Mouse (Mus musculus): ENCODE data around the gene Gatad2b. TPM values are rescaled to one million over a fixed set of nuclear protein-coding genes. Genes with fewer than 3 reads are reported as not detected.

Gatad2b gene
- polyA plus RNA-seq, 2 experiments, result 16.8 to 39.9 TPM

- Histone ChIP-seq H3K9me3 (ENCODE audit: control insufficient read depth, low read length) (no peaks in the 10 kb centered on the region), H3K4me2 (replicated peaks; ENCODE audit: low read depth, low read length, severe bottlenecking) (no peak overlapping the region), H3K27me3 (ENCODE audit: control insufficient read depth, insufficient read depth, low read length) (no peaks in the 10 kb centered on the region), H3K4me1 (ENCODE audit: control insufficient read depth, insufficient read depth, low read length) (0 out of 2 replicates have a peak, but pooled peaks cover 6% of the 10 kb centered on the region), H3K36me3 (ENCODE audit: control insufficient read depth, insufficient read depth, low read length) (peaks cover 66% of the 10 kb centered on the region), H3K4me3 (replicated peaks; ENCODE audit: low read length) (no peak overlapping the region), H3K9ac (ENCODE audit: low read depth, low read length, severe bottlenecking) (no peak overlapping the region), H3K27ac (replicated peaks; ENCODE audit: low read depth, low read length) (no peak overlapping the region)
- WGBS, result 92% methylated on average over 5 of the region's 5 CpGs
- TF ChIP-seq POLR2A (IDR thresholded peaks at IDR 0.05; ENCODE audit: borderline replicate concordance, extremely low read depth, insufficient read depth, insufficient read length), result no peak
- ATAC-seq (ENCODE audit: low FRiP score, low read depth) (no peak), DNase-seq (ENCODE audit: low spot score) (no peak)
Measured at GRCm38 (mm10) chr3:90263121-90263771, 29.7 kb upstream of the Gatad2b start.

GRCm38 (mm10) chr3:90264687-90265033 lies 28.3 kb upstream of the Gatad2b start:
- peaks cover 59% of the 10 kb centered on the region for H3K36me3 ChIP-seq (ENCODE audit: control insufficient read depth, insufficient read depth, low read length)
- 38% methylated on average over 10 of the region's 10 CpGs for WGBS
- no peaks in the 10 kb centered on the region for H3K27me3 ChIP-seq (ENCODE audit: control insufficient read depth, insufficient read depth, low read length)
- no peak for TF ChIP-seq POLR2A (IDR thresholded peaks at IDR 0.05; ENCODE audit: borderline replicate concordance, extremely low read depth, insufficient read depth, insufficient read length)
- H3K4me2 ChIP-seq (replicated peaks; ENCODE audit: low read depth, low read length, severe bottlenecking), result peak overlapping the region; percentile 68; the same call in 1 of the 2 replicates
- no peak for DNase-seq (ENCODE audit: low spot score)
- ATAC-seq (ENCODE audit: low FRiP score, low read depth), result no peak
- 0 out of 2 replicates have a peak, but pooled peaks cover 6% of the 10 kb centered on the region for H3K4me1 ChIP-seq (ENCODE audit: control insufficient read depth, insufficient read depth, low read length)
- peak overlapping the region; percentile 96; the same call in 1 of the 2 replicates for H3K27ac ChIP-seq (replicated peaks; ENCODE audit: low read depth, low read length)
- peak overlapping the region; percentile 84 for H3K4me3 ChIP-seq (replicated peaks; ENCODE audit: low read length)
- peak overlapping the region; percentile 82 for H3K9ac ChIP-seq (ENCODE audit: low read depth, low read length, severe bottlenecking)
- no peaks in the 10 kb centered on the region for H3K9me3 ChIP-seq (ENCODE audit: control insufficient read depth, low read length)

GRCm38 (mm10) chr3:90265034-90265931 lies 27.7 kb upstream of the Gatad2b start, which contains the start of gene Dennd4b:
TSS of gene Dennd4b (plus strand) at chr3:90265185.
- Histone ChIP-seq H3K4me3 (replicated peaks; ENCODE audit: low read length) (peak within 1 kb of the TSS; percentile 84), H3K36me3 (ENCODE audit: control insufficient read depth, insufficient read depth, low read length) (peaks cover 58% of the 10 kb centered on the region), H3K4me2 (replicated peaks; ENCODE audit: low read depth, low read length, severe bottlenecking) (peak within 1 kb of the TSS; percentile 68), H3K9me3 (ENCODE audit: control insufficient read depth, low read length) (no peaks in the 10 kb centered on the region), H3K27me3 (ENCODE audit: control insufficient read depth, insufficient read depth, low read length) (no peaks in the 10 kb centered on the region), H3K4me1 (ENCODE audit: control insufficient read depth, insufficient read depth, low read length) (0 out of 2 replicates have a peak, but pooled peaks cover 6% of the 10 kb centered on the region), H3K9ac (ENCODE audit: low read depth, low read length, severe bottlenecking) (peak within 1 kb of the TSS; percentile 82), H3K27ac (replicated peaks; ENCODE audit: low read depth, low read length) (peak within 1 kb of the TSS; percentile 96)
- TF ChIP-seq POLR2A (IDR thresholded peaks at IDR 0.05; ENCODE audit: borderline replicate concordance, extremely low read depth, insufficient read depth, insufficient read length), result peak; percentile 49; the same call in 1 of the 2 replicates
- WGBS, result under 1% methylated on average over 60 of the region's 87 CpGs
- ATAC-seq (ENCODE audit: low FRiP score, low read depth), result peak; percentile 89
- DNase-seq (ENCODE audit: low spot score), result peak; percentile 88

GRCm38 (mm10) chr3:90265932-90266741 lies 26.8 kb upstream of the Gatad2b start:
- WGBS, result 24% methylated on average over 16 of the region's 16 CpGs
- Histone ChIP-seq H3K36me3 (ENCODE audit: control insufficient read depth, insufficient read depth, low read length) (peaks cover 59% of the 10 kb centered on the region), H3K27me3 (ENCODE audit: control insufficient read depth, insufficient read depth, low read length) (no peaks in the 10 kb centered on the region), H3K4me3 (replicated peaks; ENCODE audit: low read length) (peak overlapping the region; percentile 84), H3K9ac (ENCODE audit: low read depth, low read length, severe bottlenecking) (peak overlapping the region; percentile 82), H3K4me2 (replicated peaks; ENCODE audit: low read depth, low read length, severe bottlenecking) (peak overlapping the region; percentile 68), H3K4me1 (ENCODE audit: control insufficient read depth, insufficient read depth, low read length) (0 out of 2 replicates have a peak, but pooled peaks cover 6% of the 10 kb centered on the region), H3K27ac (replicated peaks; ENCODE audit: low read depth, low read length) (peak overlapping the region; percentile 96), H3K9me3 (ENCODE audit: control insufficient read depth, low read length) (no peaks in the 10 kb centered on the region)
- DNase-seq (ENCODE audit: low spot score), result peak; percentile 28
- no peak for TF ChIP-seq POLR2A (IDR thresholded peaks at IDR 0.05; ENCODE audit: borderline replicate concordance, extremely low read depth, insufficient read depth, insufficient read length)
- ATAC-seq (ENCODE audit: low FRiP score, low read depth), result peak; percentile 45
